Mouse (Mus musculus): Measurements from ENCODE around the gene Cgref1. TPM values are rescaled to one million over a fixed set of nuclear protein-coding genes. Genes with fewer than 3 reads are reported as not detected.

Cgref1 gene
- polyA plus RNA-seq, 1 experiment from 2014 or later: 3.9 TPM

- ATAC-seq (ENCODE audit: extremely low read depth, insufficient number of reproducible peaks, low FRiP score, low TSS enrichment): no peak
- Histone ChIP-seq H3K9ac (no peak overlapping the region), H3K4me2 (peak overlapping the region; percentile 95), H3K36me3 (peaks cover 22% of the 10 kb centered on the region), H3K27me3 (replicated peaks) (no peaks in the 10 kb centered on the region), H3K9me3 (no peaks in the 10 kb centered on the region), H3K27ac (replicated peaks) (peak overlapping the region; percentile 87), H3K4me1 (peaks cover 28% of the 10 kb centered on the region), H3K4me3 (peak overlapping the region; percentile 80)
- WGBS: 88% methylated on average over 2 of the region's 2 CpGs
Observed at GRCm38 (mm10) chr5:30960814-30961213, 15.4 kb upstream of the Cgref1 start.

GRCm38 (mm10) chr5:30959966-30960501, 14.6 kb upstream of the Cgref1 start, which contains the start of gene Preb:
Gene Preb (minus strand): TSS chr5:30960361.
- WGBS: under 1% methylated on average over 56 of the region's 56 CpGs

DNA sequence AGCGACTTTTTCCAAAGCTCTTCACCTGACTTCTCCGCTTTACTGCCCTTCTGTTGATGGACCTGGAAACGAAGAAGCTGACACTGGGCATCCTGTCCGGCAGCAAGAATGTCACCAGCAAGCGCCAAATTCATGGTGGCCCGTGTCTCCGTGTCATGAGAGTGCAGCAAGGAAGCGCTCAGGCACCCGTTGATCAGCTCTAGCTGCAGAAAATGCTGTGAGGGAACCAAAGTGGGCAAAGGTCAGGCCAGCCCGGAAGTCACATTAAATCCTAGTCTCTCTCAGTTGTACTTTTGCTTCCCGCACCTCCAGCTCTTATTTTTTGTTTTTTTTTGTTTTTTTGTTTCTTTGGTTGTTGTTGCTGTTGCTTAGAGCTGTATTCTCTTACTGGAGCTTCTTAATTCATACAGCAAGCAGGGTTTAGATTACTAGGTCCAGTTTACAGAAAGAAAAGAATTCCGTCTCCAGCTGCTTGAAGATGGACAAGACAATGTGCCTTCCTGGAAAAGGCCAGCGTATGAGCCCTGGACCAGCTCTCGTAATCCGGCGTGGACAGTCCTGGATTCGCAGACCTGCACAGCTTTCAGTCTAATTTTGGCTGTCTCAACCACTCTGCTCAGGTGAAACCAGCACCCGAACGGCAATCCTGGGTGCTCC, 13.9 kb upstream of the Cgref1 start:
- Histone ChIP-seq H3K9ac (peak overlapping the region; percentile 89), H3K4me1 (peaks cover 28% of the 10 kb centered on the region), H3K27ac (replicated peaks) (peak overlapping the region; percentile 87), H3K27me3 (replicated peaks) (no peaks in the 10 kb centered on the region), H3K4me3 (peak overlapping the region; percentile 80), H3K4me2 (peak overlapping the region; percentile 95), H3K36me3 (peaks cover 37% of the 10 kb centered on the region), H3K9me3 (no peaks in the 10 kb centered on the region)
- ATAC-seq (ENCODE audit: extremely low read depth, insufficient number of reproducible peaks, low FRiP score, low TSS enrichment): no peak
- 31% methylated on average over 19 of the region's 19 CpGs for WGBS

More at GRCm38 (mm10) chr5:30959966-30960501, 14.6 kb upstream of the Cgref1 start, which contains the start of gene Preb:
- Histone ChIP-seq H3K9ac (peak within 1 kb of the TSS; percentile 89), H3K9me3 (no peaks in the 10 kb centered on the region), H3K4me1 (peaks cover 28% of the 10 kb centered on the region), H3K36me3 (peaks cover 30% of the 10 kb centered on the region), H3K27ac (replicated peaks) (peak within 1 kb of the TSS; percentile 87), H3K4me2 (peak within 1 kb of the TSS; percentile 95), H3K4me3 (peak within 1 kb of the TSS; percentile 80), H3K27me3 (replicated peaks) (no peaks in the 10 kb centered on the region)
- peak; percentile 87 for ATAC-seq (ENCODE audit: extremely low read depth, insufficient number of reproducible peaks, low FRiP score, low TSS enrichment)

GRCm38 (mm10) chr5:30957891-30958290, 12.5 kb upstream of the Cgref1 start:
- no peak overlapping the region for H3K27ac ChIP-seq (replicated peaks)
- no peaks in the 10 kb centered on the region for H3K9me3 ChIP-seq
- ATAC-seq (ENCODE audit: extremely low read depth, insufficient number of reproducible peaks, low FRiP score, low TSS enrichment): no peak
- peaks cover 52% of the 10 kb centered on the region for H3K36me3 ChIP-seq
- 94% methylated on average over 6 of the region's 6 CpGs for WGBS
- no peaks in the 10 kb centered on the region for H3K27me3 ChIP-seq (replicated peaks)
- H3K4me3 ChIP-seq: no peak overlapping the region
- H3K4me1 ChIP-seq: peaks cover 28% of the 10 kb centered on the region
- peak overlapping the region; percentile 44; the same call in 1 of the 2 replicates for H3K9ac ChIP-seq
- no peak overlapping the region; the same call in 1 of the 2 replicates for H3K4me2 ChIP-seq

DNA sequence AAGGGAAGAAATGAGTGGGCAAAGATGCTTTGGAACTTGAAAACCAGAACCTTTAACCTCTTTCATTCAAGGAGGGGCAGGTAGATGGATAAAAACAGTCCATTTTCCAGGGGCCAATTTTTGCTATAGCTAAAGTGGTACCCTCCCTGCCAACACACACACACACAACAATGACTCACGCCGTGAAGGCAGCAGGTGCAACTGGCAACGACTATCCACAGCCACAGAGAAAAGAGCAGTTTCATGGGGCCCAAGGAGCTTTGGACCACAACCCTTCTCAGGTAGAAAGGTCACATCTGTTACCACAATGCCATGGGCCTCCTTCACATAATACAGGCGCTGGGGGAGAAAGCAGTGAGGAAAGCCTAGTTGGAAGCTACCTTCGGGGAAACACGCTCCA, 10.4 kb upstream of the Cgref1 start:
- no peak overlapping the region for H3K27ac ChIP-seq (replicated peaks)
- H3K36me3 ChIP-seq: peaks cover 63% of the 10 kb centered on the region
- H3K4me2 ChIP-seq: no peak overlapping the region
- no peaks in the 10 kb centered on the region for H3K27me3 ChIP-seq (replicated peaks)
- H3K9ac ChIP-seq: no peak overlapping the region
- WGBS: 89% methylated on average over 6 of the region's 6 CpGs
- ATAC-seq (ENCODE audit: extremely low read depth, insufficient number of reproducible peaks, low FRiP score, low TSS enrichment): no peak
- H3K4me3 ChIP-seq: no peak overlapping the region
- H3K4me1 ChIP-seq: peaks cover 32% of the 10 kb centered on the region
- no peaks in the 10 kb centered on the region for H3K9me3 ChIP-seq

DNA sequence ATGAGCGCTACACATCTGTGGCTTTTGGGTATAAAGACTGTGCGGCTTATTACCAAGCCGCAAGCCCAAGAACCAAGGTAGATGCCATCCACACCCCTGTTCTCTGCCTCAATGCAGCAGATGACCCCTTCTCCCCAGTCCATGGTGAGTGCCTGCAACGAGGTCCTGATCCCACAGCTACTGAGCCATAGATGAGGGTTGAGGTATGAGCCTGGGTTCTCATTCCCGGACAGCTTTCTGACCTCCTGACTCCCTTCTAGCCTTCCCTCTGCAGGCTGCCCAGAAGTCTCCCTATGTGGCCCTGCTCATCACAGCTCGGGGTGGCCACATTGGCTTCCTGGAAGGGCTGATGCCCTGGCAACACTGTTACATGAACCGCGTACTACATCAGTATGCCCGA, 9.2 kb upstream of the Cgref1 start:
- Histone ChIP-seq H3K36me3 (peaks cover 63% of the 10 kb centered on the region), H3K9ac (no peak overlapping the region), H3K4me3 (no peak overlapping the region), H3K27me3 (replicated peaks) (no peaks in the 10 kb centered on the region), H3K27ac (replicated peaks) (no peak overlapping the region), H3K4me2 (no peak overlapping the region), H3K9me3 (no peaks in the 10 kb centered on the region), H3K4me1 (peaks cover 36% of the 10 kb centered on the region)
- WGBS: 91% methylated on average over 9 of the region's 9 CpGs
- no peak for ATAC-seq (ENCODE audit: extremely low read depth, insufficient number of reproducible peaks, low FRiP score, low TSS enrichment)

- H3K36me3 ChIP-seq: peaks cover 63% of the 10 kb centered on the region
- 92% methylated on average over 6 of the region's 6 CpGs for WGBS
Observed at GRCm38 (mm10) chr5:30954065-30954464, 8.7 kb upstream of the Cgref1 start.

DNA sequence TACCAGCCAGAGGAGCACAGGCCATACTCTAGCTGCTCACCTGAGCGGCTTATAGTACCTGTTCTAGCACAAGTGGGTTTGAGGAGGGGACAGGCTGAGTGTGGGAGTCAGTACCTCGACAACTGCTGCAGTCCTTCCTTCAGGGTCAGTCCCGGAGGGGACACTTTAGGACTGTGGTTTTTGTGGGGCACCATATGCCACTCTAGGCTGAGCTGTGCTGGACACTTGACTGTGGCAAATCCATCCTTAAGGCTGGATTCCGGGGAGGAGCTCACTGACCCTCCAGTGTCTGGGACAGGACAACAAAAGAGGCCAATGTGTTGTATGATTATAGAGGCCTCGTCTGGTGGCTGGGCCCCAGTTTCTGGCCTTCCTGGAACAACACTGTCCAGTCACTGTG, 7.2 kb upstream of the Cgref1 start:
- Histone ChIP-seq H3K4me2 (no peak overlapping the region), H3K9me3 (no peaks in the 10 kb centered on the region), H3K4me1 (peaks cover 23% of the 10 kb centered on the region), H3K27me3 (replicated peaks) (no peaks in the 10 kb centered on the region), H3K4me3 (no peak overlapping the region), H3K9ac (no peak overlapping the region), H3K36me3 (peaks cover 48% of the 10 kb centered on the region), H3K27ac (replicated peaks) (no peak overlapping the region)
- WGBS: 75% methylated on average over 5 of the region's 5 CpGs
- no peak for ATAC-seq (ENCODE audit: extremely low read depth, insufficient number of reproducible peaks, low FRiP score, low TSS enrichment)

More at GRCm38 (mm10) chr5:30954065-30954464, 8.7 kb upstream of the Cgref1 start:
- H3K4me2 ChIP-seq: no peak overlapping the region
- peaks cover 35% of the 10 kb centered on the region for H3K4me1 ChIP-seq
- no peaks in the 10 kb centered on the region for H3K9me3 ChIP-seq
- no peaks in the 10 kb centered on the region for H3K27me3 ChIP-seq (replicated peaks)
- no peak overlapping the region for H3K4me3 ChIP-seq
- H3K27ac ChIP-seq (replicated peaks): no peak overlapping the region
- no peak overlapping the region for H3K9ac ChIP-seq
- ATAC-seq (ENCODE audit: extremely low read depth, insufficient number of reproducible peaks, low FRiP score, low TSS enrichment): no peak

DNA sequence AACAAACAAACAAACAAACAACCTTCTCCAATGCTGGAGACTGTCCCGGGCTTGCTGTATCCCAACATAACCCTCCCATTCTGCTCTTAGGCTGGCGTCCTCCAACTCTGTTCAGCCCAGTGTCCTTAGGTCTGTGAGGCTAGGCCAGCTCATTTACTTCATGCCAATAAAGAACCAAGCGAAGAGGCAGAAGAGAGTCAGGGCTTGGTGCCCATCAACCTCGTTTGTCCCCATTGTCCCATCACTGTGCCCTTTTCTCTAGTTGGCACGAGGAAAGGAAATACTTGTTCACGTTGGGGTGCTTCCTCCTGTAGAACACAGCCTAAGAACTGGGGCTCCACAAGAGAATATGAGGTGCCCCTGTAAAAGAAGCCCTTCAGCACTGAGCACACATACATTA, 6.3 kb upstream of the Cgref1 start:
- Histone ChIP-seq H3K4me1 (peaks cover 20% of the 10 kb centered on the region), H3K4me2 (no peak overlapping the region), H3K9me3 (no peaks in the 10 kb centered on the region), H3K27me3 (replicated peaks) (no peaks in the 10 kb centered on the region), H3K27ac (replicated peaks) (no peak overlapping the region), H3K36me3 (peaks cover 44% of the 10 kb centered on the region), H3K4me3 (no peak overlapping the region), H3K9ac (no peak overlapping the region)
- 79% methylated on average over 6 of the region's 6 CpGs for WGBS
- no peak for ATAC-seq (ENCODE audit: extremely low read depth, insufficient number of reproducible peaks, low FRiP score, low TSS enrichment)

DNA sequence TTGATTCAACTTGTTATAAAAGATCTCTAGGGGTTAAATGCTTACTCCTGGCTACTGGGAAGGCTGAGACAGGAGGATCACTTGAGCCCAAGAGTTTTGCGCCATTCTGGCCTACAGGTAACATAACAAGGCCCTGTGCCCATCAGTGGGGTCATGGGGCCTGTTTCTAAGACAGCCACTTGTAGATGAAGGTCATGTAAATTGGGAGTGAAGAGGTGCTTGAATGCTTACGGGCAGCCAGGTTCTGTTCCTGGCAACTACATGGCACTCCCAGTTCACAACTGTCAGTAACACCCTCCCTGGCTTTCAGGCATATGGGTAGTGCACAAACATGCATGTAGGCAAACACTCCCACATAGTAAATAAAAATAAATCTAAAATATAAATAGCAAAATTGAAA, 5.5 kb upstream of the Cgref1 start:
- no peak overlapping the region for H3K4me3 ChIP-seq
- H3K36me3 ChIP-seq: peaks cover 41% of the 10 kb centered on the region
- peaks cover 20% of the 10 kb centered on the region for H3K4me1 ChIP-seq
- H3K4me2 ChIP-seq: peak overlapping the region; percentile 90; the same call in 1 of the 2 replicates
- no peak for ATAC-seq (ENCODE audit: extremely low read depth, insufficient number of reproducible peaks, low FRiP score, low TSS enrichment)
- H3K9me3 ChIP-seq: no peaks in the 10 kb centered on the region
- peaks cover 5% of the 10 kb centered on the region for H3K27me3 ChIP-seq (replicated peaks)
- no peak overlapping the region for H3K27ac ChIP-seq (replicated peaks)
- H3K9ac ChIP-seq: no peak overlapping the region
- 71% methylated on average over 2 of the region's 2 CpGs for WGBS

GRCm38 (mm10) chr5:30950451-30950850, 5.1 kb upstream of the Cgref1 start:
- WGBS: 65% methylated on average over 4 of the region's 4 CpGs
- Histone ChIP-seq H3K4me2 (peak overlapping the region; percentile 90), H3K27me3 (replicated peaks) (peaks cover 10% of the 10 kb centered on the region), H3K27ac (replicated peaks) (no peak overlapping the region), H3K9ac (peak overlapping the region; percentile 84), H3K36me3 (peaks cover 37% of the 10 kb centered on the region), H3K9me3 (no peaks in the 10 kb centered on the region), H3K4me3 (peak overlapping the region; percentile 69), H3K4me1 (peaks cover 24% of the 10 kb centered on the region)
- no peak for ATAC-seq (ENCODE audit: extremely low read depth, insufficient number of reproducible peaks, low FRiP score, low TSS enrichment)
